ENCODE assay signal across 19 mouse cellular contexts in the genomic region with DNA sequence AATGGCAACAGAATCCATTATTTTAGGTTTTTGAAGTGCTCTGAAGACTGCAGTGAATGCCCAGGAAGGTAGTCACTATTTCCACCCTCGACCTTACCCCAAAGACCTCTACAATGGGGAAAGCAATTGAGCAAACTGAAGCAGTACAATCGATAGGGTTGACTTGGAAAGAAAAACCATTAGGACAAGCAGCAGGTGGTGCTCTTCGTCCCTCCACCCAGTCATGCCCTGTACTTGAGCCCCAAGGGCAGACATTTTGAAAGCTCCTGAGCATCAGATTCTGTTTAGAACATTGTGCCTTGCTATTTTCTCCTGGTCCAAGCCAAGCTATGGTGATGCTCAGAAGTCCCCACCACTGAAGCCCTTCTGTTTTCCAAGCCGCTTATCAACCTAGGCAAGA.
"Had no signal": no experiment of that assay in that cellular context is flagged by ENCODE, and none has a peak within 500 bp of the region (broad histone marks: within the 10 kb centered on the region; RNA-seq: fewer than 3 reads in every experiment).

No protein-coding gene starts in this region.

- H3K4me3 ChIP-seq: midbrain, embryonic 10.5 days; midbrain, embryonic 12.5 days; myocyte; neural tube, embryonic 13.5 days; neural tube, embryonic 15.5 days had no signal

- DNase-seq: lung, adult 18-20 months; lung, embryonic 14.5 days; lung, postnatal 10 days; lung, postnatal 4 days; midbrain, embryonic 14.5 days; retina, postnatal 1 day; right cerebral cortex, adult 18-20 months; right cerebral cortex, postnatal 25 days; right cerebral cortex, postnatal 4 days; spleen, adult 18-20 months; thymus, adult 2 months; thymus, postnatal 25 days; thymus, postnatal 4 days had no signal

- H3K27ac ChIP-seq: midbrain, embryonic 10.5 days; midbrain, embryonic 12.5 days; neural tube, embryonic 13.5 days; neural tube, embryonic 15.5 days had no signal

- H3K9ac ChIP-seq: lung, embryonic 14.5 days; midbrain, embryonic 12.5 days; neural tube, embryonic 13.5 days; neural tube, embryonic 15.5 days had no signal

- ATAC-seq: midbrain, embryonic 16.5 days had no signal

- H3K4me2 ChIP-seq: lung, embryonic 14.5 days; midbrain, embryonic 12.5 days; neural tube, embryonic 13.5 days; neural tube, embryonic 15.5 days had no signal

- H3K36me3 ChIP-seq: midbrain, embryonic 10.5 days; midbrain, embryonic 12.5 days; neural tube, embryonic 13.5 days; neural tube, embryonic 15.5 days had no signal

- H3K9me3 ChIP-seq: midbrain, embryonic 10.5 days; midbrain, embryonic 12.5 days; neural tube, embryonic 13.5 days; neural tube, embryonic 15.5 days had no signal

- H3K27me3 ChIP-seq: midbrain, embryonic 12.5 days; neural tube, embryonic 13.5 days; neural tube, embryonic 15.5 days had no signal
